Mouse (Mus musculus) ovary, adult 10 weeks (tissue): ENCODE data around the gene B4galnt1. TPM values are rescaled to one million over a fixed set of nuclear protein-coding genes. Genes with fewer than 3 reads are reported as not detected.

Source experiments
- polyA plus RNA-seq: library from polyadenylated mRNA; stranded (reverse); fragments of 350-450 nt; fragmentation: Illumina TruSeq; extraction: RNeasy Lipid Tissue Mini Kit (QIAGEN cat#74804); gene quantifications from one replicate; pipeline ENCODE4 v1.2.3, GENCODE M21; 2014

B4galnt1 gene
- polyA plus RNA-seq: 0.31 TPM

GRCm38 (mm10) chr10:127164631-127165353 is at the start of gene B4galnt1:
Gene B4galnt1, plus strand, starts transcription at chr10:127165225.

GRCm38 (mm10) chr10:127121066-127121477 is 44.0 kb upstream of the B4galnt1 start, which contains the start of gene Os9:
Gene Os9, minus strand, starts transcription at chr10:127121131.

GRCm38 (mm10) chr10:127179871-127180694 is 15.1 kb downstream of the B4galnt1 start, which contains the start of gene Slc26a10:
Gene Slc26a10, minus strand, starts transcription at chr10:127180645.

GRCm38 (mm10) chr10:127189651-127190381 is 24.8 kb downstream of the B4galnt1 start, which contains the start of gene Arhgef25:
Gene Arhgef25, minus strand, starts transcription at chr10:127190083.

GRCm38 (mm10) chr10:127195328-127196129 is 30.5 kb downstream of the B4galnt1 start, which contains the start of gene Dtx3:
Gene Dtx3, minus strand, starts transcription at chr10:127195728.

GRCm38 (mm10) chr10:127211414-127211854 is 46.4 kb downstream of the B4galnt1 start, which contains the start of gene Pip4k2c:
Gene Pip4k2c, minus strand, starts transcription at chr10:127211585.

Other genes with a start within 250 kb of the B4galnt1 start
- gene Ctdsp2, start 186.5 kb upstream of the B4galnt1 start, polyA plus RNA-seq: 49.7 TPM
- not detected for gene Avil, start 164.5 kb upstream of the B4galnt1 start, polyA plus RNA-seq
- 6.6 TPM for gene Tsfm, start 134.4 kb upstream of the B4galnt1 start, polyA plus RNA-seq
- gene Mettl1, start 123.8 kb upstream of the B4galnt1 start, polyA plus RNA-seq: 4.7 TPM
- 0.26 TPM for gene Eef1akmt3, start 123.7 kb upstream of the B4galnt1 start, polyA plus RNA-seq
- not detected for gene Cyp27b1, start 117.0 kb upstream of the B4galnt1 start, polyA plus RNA-seq
- 3.0 TPM for gene March9, start 105.0 kb upstream of the B4galnt1 start, polyA plus RNA-seq
- 50.1 TPM for gene Cdk4, start 101.7 kb upstream of the B4galnt1 start, polyA plus RNA-seq
- 60.6 TPM for gene Tspan31, start 95.0 kb upstream of the B4galnt1 start, polyA plus RNA-seq
- 0.23 TPM for gene Agap2, start 89.9 kb upstream of the B4galnt1 start, polyA plus RNA-seq
- 8.6 TPM for gene Os9, start 44.1 kb upstream of the B4galnt1 start, polyA plus RNA-seq
- gene Slc26a10, start 15.4 kb downstream of the B4galnt1 start, polyA plus RNA-seq: not detected
- 18.3 TPM for gene Arhgef25, start 24.9 kb downstream of the B4galnt1 start, polyA plus RNA-seq
- gene Dtx3, start 30.5 kb downstream of the B4galnt1 start, polyA plus RNA-seq: 2.9 TPM
- gene Pip4k2c, start 46.4 kb downstream of the B4galnt1 start, polyA plus RNA-seq: 11.7 TPM
- 0.26 TPM for gene Kif5a, start 98.1 kb downstream of the B4galnt1 start, polyA plus RNA-seq
- 16.8 TPM for gene Dctn2, start 101.1 kb downstream of the B4galnt1 start, polyA plus RNA-seq
- 3.0 TPM for gene Mbd6, start 123.8 kb downstream of the B4galnt1 start, polyA plus RNA-seq
- gene Mars, start 146.6 kb downstream of the B4galnt1 start, polyA plus RNA-seq: 11.4 TPM
- 0.20 TPM for gene Arhgap9, start 156.7 kb downstream of the B4galnt1 start, polyA plus RNA-seq
- gene Gli1, start 176.7 kb downstream of the B4galnt1 start, polyA plus RNA-seq: 0.48 TPM
- not detected for gene Inhbe, start 189.2 kb downstream of the B4galnt1 start, polyA plus RNA-seq
- not detected for gene Inhbc, start 205.2 kb downstream of the B4galnt1 start, polyA plus RNA-seq
- gene R3hdm2, start 215.1 kb downstream of the B4galnt1 start, polyA plus RNA-seq: 379 TPM